Mouse (Mus musculus) cerebellum, adult 9-10 months (tissue): ENCODE measurements around the gene Csnk1e.

ENCODE experiments used
- DNase-seq: peaks from one replicate; pipeline ENCODE4 v3.0.0; 2022

Csnk1e gene

DNA sequence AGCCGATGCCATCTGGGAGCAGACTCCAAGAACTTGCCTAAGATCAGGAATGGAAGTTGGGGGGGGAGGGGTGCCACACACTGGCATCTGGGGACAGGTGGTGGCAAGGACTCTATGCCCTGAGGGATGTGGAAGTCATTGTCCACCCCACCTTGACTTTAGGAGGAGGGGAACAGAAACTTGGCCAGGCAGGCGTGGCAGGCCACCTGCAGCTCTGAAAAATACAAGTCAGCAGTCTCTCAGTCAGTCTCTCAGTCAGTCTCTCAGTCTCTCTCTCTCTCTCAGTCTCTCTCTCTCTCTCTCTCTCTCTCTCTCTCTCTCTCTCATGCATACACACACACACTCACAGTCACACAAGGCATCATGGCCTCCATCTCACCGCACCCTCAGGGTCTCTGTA, 37.1 kb downstream of the Csnk1e start:
- DNase-seq: no peak

DNA sequence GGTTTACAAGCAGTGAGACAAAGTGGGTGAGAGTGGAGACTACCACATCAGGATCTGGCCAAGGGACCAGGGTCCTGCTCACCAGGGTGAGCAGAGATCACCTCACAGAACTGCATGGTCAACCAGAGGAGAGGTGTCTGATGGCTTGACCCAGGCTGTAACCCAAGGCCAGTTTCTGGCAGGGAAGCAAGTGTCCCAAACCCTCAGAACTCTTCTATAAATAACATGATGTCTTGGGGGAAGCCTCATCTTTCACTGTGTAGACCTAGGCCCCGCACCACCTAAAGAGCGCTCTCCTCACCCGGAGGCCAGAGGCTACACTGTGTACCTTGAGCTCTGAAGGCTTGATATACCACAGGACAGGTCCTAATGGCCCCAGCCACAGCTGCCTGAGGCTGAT, 38.0 kb downstream of the Csnk1e start:
- DNase-seq: no peak

DNA sequence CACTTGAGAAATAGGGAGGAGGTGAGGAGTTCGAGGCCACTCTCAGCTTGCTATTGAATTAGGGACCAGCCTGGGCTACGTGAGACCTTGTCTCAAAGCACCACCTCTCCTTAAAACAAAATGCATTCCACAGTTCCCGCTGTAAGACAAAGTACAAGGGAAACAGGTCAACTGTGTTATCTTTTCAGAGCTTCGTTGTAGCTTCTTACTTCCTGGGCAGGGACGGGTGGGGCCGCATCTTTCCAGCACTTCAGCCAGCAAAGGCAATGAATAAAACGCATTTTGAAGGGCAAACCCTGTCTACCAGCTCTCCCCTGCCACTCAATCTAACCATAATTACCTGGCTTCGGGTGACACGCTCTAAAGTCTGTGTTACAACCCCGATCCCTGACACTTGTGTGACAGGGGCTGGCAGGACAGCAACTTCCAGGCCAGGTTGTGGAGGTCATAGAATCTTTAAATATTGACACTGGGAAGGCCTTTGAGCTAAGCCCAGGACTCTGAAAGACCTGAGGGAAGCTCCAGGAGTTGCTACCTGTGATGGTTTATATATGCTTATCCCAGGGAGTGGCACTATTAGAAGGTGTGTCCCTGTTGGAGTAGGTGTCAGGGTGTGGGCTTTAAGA, 38.8 kb downstream of the Csnk1e start:
- DNase-seq: no peak

DNA sequence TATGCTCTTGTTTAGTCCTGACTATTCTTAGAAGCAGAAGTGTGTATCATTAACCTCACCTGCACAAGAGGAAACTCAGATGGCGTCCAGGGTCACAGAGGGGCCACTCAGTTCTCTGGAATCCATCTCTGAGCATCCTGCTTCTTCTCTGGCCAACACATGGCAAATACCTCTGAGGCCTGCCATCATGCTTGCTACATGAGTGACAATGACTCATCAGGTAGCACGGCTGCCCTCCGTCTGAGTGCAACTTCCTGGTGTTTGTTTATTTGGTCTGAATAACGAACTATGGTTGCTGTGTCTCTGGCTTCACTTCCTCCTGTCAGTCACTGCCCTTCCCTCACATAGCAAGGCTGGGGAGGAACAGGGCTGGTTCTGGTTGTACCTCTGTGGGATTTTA, 40.9 kb downstream of the Csnk1e start:
- no peak for DNase-seq

DNA sequence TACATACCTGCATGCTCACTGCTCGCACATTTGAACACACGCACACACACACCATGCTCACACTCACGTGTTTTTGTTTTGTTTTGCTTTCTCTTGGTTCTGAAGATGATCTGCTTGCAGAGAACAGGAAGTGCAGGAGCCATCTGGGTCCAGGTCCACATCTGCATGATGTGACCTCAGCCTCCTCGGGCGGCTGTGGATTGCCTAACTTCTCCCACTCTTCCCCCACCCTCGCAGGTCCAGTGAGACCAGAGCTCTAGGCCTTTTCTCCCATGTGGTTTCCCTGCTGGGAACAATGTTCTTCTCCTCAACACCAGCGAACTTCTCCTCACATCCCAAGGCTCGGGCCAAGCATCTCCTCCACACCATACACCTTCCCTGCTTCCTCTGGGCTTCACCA, 41.6 kb downstream of the Csnk1e start:
- DNase-seq: no peak

DNA sequence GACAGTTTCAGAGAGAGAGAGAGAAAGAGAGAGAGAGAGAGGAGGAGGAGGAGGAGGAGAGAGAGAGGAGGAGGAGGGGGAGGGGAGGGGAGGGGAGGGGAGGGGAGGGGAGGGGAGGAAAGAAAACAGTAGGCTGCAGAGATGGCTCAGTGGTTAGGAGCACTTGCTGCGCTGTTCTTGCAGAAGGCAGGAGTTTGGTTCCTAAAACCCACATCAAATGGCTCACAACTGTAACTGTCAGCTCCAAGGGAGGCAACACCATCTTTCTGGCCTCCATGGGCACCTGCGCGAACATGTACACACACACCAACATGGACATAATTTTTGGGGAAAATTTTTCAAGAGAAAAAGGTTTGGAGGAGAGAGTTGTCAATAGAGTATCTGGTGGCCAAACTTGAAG, 42.2 kb downstream of the Csnk1e start:
- DNase-seq: no peak

DNA sequence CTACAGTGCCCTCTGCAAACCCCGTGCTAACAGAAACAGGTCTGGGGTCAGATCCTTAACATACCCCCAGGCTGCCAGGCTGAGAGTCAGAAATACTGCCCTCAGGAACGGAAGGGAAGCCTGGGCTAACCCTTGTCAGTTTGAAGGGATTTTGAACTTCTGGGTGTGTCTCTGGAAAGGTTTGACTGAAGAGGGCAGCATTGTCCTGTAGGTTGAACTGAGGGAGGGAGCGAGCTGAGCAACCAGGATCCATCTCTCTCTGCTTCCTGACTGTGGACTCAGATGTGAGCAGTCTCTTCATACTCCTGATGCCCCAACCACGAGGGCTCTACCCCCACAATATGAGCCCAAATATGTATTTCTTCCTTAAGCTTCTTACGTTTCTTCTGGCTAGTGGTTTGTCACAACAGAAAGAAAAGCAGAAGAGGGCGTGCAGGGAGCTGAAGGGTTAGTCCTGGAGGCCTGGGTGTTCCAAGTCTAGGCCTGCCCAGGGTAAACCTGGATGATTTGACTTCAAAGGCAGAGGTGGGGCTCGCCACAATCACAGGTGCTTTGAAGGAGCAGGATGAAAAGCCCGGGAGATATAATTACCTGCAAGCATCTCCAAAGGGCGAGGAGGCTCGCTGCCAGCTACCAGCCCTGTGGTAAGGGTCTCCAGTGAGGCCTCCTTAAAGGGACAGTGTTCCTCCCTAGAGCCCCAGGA, 43.9 kb downstream of the Csnk1e start:
- no peak for DNase-seq

DNA sequence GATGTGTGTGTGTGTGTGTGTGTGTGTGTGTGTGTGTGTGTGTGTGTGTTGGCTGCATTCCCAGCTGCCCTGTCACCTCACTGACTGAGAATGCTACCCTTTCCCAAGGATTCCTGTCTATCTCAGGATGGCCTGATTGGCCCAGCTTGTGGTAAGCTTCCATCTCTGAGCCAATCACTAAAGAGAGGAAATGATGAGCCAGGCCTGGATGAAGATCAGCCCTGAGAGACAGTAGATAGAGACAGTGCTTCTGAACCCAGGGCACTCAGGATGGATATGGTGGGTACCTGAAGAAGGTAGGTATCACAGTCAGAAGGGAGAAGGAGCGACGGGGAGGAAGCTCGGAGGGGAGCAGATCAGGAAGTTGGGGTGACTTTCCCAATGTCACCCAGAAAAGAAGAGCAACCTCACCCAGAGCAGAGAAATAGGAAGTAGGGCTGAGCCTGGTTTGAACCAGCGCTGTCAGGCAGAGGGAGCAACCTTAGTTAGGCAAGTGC, 46.2 kb downstream of the Csnk1e start:
- DNase-seq: no peak

DNA sequence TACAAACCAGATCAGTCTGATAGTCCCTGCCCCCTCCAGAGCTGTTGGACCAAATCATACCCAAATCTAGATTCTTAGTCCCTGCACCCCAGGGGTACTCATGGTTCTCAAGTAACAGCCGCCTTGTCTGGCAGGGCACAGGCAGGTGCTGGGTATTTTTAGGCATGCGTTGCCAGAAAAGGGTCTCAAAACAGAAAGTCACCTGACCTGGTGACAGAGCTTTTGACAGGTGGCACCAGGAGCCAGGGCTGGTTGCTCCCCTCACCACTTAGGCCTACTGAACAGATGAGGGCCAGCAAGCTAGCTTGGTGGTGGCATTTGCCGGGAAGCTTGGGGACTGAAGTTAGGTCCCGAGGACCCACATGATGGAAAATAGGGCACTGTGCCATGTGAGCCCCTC, 48.8 kb downstream of the Csnk1e start:
- no peak for DNase-seq

DNA sequence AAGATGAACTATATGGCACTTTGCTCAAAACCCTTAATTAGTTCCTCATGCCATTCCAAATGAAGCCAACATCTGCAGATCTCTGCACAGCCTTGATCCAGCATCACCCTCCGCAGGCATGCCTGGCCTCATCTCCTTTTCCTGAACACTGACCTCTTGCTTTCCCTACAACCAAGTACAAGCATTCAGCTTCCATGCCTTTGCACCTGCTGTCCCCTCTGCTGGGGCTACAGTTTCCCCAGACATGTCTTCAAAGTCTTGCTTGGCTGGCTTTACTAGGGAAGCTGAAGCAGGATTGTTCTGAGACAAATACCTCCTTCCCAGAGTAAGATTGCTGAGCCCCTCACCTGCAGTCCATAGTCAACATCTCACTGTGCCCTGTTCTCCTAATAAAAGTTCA, 51.1 kb downstream of the Csnk1e start:
- DNase-seq: no peak

DNA sequence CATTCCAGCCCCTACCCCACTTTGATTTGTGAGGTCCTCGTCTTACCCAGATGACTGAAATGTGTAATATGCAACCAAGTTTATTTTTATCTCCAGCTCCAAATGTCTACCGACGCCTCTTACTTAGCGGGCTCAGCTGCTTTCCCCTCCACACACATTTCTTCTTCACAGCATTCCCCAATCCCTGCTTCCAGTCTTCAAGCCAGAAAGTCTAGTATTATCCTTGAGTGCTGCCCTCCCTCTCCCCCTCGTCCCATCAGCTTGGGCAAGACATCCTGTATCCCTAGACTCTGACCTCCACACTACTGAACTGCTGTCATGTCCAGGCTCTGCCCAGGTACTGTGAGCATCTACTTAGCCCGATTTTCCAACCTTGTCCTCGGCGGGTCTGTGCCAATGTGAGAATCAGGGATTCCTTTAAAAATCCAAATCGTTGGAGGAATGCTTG, 51.6 kb downstream of the Csnk1e start:
- no peak for DNase-seq

DNA sequence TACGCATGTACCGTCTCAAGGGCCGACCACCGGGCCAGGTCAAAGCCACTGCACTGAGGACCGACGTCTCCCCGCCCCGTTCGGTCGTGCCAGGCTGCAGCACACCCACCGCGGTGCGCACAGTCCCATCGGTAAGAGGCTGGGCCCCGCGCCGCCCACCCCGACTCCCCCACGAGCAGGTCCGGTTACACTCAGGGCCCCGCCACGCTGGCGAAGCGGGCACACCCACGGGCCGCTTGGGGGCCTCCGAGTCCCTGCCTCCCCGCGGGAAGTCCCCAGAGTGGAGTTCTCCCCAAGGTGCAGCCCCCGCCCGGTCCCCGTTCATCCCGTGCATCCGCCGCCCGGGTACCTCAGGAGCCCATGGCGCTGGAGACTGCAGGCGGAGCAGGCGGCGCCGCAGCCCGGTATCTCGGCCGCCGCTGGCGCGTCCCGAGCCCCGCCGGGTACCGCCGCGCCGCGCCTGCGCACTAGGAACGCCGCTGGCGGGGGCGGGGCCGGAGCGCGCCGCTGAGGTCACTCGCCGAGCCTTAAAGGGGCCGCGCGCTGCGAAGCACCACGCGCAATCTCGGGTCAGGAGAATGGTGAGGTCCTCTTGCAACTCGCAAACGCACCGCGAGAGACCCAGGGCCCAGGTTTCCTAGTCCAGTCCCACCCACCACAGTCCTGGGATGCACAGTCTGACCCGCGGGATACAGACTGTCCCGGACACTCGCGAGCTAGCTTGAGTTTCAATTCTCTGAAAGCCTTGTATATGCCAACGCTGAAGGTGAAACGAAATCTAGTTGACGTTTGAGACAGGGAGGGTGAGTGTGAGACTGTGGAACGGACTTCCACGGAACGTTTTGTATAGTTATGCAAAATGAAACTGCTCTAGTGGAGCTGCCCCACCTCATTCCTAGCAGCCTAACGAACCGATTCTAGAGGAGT, 52.3 kb downstream of the Csnk1e start, which contains the start of gene Tmem184b:
Gene Tmem184b (minus strand): TSS at position 734 of the 927 bp plus-strand sequence.
- peak; percentile 86 for DNase-seq

DNA sequence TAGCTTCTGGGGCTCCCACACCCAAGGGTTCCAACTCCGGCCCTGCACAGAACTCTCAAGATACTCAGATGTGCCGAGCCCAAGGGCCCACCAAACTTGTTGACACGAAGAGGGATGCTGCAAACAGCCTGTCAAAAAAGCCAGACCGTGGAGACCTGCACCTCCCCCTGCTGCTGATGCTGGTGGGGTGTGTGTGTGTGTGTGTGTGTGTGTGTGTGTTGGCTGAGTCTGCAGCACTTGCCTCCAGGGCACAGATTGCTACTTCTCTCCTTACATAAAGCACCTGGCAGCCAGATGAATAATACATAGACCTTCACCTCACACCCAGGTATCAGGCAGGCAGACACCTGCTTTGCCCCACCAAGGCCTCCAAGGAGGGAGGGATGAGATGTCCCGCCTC, 53.2 kb downstream of the Csnk1e start:
- peak; percentile 43 for DNase-seq

DNA sequence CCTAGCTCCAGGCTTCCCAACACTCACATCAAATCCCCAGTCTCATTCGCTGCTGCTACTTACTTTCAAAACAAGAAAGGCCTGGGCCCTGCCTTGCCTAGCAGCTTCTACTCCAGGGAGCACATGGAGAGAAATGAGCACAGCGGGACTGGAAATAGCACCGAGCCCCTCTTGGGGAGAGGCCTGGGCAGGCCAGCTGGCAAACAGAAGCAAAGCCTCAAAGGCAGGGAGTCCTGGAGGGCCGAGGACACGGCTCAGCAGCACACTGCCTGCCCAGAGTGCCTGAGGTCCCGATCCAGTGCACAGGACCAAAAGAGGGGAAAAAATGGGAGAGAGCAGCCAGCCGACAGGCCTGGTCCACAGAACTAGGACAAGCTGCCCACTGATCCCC, 54.4 kb downstream of the Csnk1e start:
- no peak for DNase-seq

DNA sequence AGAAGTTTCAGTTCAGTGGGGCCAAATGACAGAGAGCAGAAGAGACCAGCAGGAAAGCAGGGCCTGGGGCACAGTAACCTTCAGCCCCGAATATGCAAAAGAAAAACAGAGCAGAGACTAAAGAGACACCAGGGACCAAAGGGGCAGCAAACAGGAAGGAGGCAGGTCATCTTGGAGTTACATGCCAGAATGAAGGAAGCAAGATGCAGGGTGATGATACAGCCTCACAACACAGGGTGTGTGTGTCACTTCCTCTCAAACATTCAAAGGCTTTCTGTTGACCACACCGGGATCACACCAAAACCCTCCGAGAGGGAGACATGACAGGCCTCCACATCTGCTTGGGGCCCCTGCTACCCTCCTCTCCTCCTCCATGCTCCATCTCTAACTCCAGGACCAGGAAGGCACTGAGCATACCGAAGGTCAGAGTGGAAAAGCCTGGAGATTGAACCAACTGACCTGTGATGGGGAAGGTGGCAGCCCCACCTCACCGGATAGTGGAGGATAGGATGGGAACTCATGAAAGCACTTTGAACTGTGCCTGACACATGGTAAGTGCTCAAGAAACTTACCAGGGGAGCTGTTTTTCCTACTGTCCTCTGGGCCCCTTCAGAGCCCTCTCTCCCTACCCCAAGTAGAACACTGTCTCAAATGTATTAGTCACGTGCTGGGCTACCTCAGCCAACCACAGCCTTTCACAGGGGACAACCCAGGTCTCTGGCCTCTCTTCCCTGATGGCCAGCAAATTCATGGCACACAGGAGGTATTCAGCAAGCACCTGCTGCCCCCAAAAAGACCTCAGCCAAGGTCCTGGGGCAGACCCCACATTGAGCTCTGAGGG, 55.0 kb downstream of the Csnk1e start:
- no peak for DNase-seq

DNA sequence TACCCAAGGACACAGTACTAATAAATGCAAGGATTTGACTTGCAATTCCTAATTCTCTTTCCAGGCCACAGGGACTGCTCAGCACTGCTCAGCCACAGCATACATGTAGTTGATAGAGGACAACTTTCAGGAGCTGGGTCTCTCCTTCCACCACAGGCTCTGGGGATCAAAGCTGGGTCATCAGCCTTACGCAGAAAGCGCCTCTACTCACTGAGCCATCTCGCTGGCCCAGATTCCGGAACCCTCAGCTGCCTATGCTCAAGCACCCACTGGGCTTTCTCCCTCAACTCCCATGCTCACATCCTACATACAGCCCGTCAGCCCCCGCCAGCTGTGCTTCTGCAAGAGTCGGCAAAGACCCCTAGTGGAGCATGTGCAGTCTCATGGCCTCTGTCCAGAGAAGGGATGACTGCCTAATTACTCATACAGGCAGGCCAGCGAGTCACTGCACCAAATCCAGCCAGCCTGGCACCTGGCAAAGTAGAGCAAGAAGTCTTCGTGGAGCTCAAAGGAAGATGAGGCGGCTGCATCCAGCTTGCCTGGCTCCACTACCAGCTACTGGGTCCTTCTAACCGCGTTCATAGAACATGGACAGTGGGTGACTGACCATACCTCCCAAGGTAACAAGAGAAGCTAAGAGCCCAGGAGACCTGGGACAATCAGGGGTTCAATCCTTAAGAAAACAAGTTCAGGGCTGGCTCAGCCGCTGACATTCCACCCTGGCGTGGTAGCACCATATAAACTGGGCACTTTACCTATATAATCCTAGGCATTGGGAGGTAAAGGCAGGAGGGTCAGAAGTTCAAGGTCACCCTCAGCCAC, 55.9 kb downstream of the Csnk1e start:
- DNase-seq: no peak

DNA sequence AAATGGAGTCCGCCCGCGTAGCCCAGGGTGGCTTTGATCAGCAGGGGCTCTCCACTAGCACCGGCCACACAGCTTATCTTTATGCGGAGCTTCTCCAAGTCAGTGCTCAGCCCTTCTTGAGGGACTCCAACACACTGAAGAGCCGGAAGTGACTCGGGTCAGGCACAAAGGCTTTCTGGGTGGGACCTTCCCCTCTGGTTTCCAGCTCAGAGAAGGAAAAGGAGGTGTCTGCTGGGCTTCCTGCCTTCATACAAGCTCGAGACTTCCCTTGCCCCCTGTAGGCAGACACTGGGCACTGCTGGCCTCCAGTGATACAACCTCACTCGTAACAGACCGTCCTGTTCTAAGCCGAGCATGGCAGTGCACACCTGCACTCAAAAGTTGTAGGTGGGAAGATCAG, 58.6 kb downstream of the Csnk1e start:
- DNase-seq: no peak

DNA sequence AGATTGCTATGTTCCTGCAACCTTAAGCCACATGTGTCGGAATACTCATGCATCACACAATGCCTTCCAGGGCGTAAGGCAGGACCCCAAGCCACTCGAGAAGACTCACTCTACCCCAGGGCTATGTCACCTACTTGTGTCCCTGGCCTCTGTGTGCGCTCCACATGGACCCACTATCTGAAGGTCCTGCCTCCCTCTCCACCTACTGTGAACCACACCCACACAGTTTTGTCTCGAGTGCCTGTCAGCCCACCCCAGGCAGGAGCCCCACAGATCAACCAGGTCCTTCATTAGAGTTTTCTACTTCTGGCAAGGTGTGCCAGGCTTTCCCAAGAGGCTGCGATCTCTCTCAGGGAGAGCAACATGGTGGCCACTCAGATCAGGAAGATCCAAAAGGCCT, 60.1 kb downstream of the Csnk1e start:
- no peak for DNase-seq

DNA sequence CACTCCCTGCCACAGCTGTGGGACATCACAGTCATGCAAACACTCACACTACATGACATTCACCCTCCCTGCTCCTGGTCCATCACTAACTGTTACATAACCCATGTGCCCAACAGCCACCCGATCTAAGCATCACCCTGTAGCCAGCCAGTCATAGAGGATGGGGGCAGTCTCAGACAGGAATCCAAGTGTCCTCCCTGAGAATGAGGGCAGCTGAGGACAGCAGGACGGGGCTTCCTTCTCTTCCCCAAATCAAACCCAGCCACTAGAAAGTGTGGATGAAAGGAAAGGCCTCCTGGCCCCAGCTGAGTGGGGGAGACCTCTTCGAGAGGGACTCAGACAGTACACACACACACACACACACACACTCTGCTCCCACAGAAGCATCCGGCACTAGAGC, 60.5 kb downstream of the Csnk1e start:
- no peak for DNase-seq

DNA sequence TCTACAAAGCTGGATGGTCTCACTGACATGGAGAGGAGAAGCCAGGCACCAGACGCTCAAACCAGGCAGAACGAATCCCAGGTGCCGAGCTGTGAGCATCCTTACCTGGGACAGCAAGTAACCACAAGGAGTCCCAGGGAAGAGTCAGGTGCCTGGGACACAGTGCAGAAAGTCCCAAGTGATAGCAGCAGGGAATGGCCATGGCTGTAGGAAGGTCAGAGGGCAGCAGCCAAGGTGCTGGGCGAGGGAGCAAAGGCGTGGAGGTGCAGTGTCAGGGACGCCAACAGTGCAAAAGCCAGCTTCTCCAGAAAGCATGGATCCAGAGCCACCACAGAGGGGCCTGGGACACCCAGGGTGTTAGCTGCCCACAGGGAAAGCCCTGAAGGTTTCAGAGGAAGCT, 62.3 kb downstream of the Csnk1e start:
- no peak for DNase-seq

DNA sequence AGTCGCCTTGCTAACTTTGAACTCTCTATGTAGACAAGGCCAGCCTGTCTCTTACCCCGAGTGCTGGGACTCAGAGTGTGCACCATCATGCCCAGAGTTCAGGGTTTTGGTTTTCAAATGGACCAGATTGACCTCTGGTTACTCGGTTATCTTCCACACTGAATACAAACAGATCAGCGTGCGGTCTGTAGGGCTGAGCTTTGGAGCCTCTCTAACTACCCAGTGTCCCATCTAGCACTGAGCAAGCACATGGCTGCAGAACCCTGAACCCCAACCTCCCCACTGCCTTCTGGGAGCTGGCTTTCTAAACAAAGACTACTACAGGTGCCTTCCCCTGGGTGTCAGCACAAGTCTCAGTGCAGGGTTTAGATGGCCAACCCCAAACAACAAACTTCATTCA, 62.8 kb downstream of the Csnk1e start:
- DNase-seq: no peak
